9 mouse cellular contexts compared by ENCODE assay signal in the genomic region with DNA sequence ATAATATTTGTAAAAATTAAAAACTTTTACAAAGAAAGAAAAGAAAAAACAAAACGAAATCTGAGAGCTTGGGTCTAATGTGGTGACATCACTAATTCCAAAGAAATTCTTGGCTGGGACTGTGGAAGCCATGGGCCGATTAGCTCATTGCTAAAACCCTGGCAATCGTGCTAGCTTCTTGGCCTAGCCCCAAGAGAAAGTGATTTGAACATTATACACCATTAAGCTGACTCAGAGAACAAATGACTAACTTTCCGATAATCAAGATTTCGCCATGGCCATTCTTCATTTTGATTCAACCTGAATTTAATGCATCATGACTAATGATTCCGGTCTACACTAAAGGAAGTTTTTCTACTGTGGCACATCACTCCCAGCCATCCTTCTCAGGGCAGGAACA. TPM values are rescaled to one million over a fixed set of nuclear protein-coding genes. Genes with fewer than 3 reads are reported as not detected.
A peak's percentile ranks its signal among the peaks of the same experiment; 100 is the strongest.
DNase-seq lines count a peak whose midpoint lies in the region; ATAC-seq and TF ChIP-seq lines count a peak whose summit lies in the region.
"Had no signal": no experiment of that assay in that cellular context is flagged by ENCODE, and none has a peak within 500 bp of the region (broad histone marks: within the 10 kb centered on the region; RNA-seq: fewer than 3 reads in every experiment).

No protein-coding gene starts in this region.

- peak; percentile 42 for DNase-seq in forebrain, postnatal 0 days
- peak; percentile 99 for DNase-seq in NIH3T3 (ENCODE audit: low read depth)
- DNase-seq in fat pad, adult 2 months (ENCODE audit: extremely low read depth, low read depth, low spot score), result peak; percentile 25
- DNase-seq in kidney, postnatal 4 days, result peak; percentile 33 to 59
- no peak for DNase-seq in left cerebral cortex, adult 2 months (ENCODE audit: extremely low spot score in 1 of 2, low spot score in 2 of 2)
- DNase-seq in spleen, adult 18-20 months, result no peak

- no peaks in the 10 kb centered on the region for H3K27me3 ChIP-seq in forebrain, postnatal 0 days (ENCODE audit: insufficient read depth, low read length)
- H3K27me3 ChIP-seq in forebrain, embryonic 15.5 days, result no peaks in the 10 kb centered on the region
- no peaks in the 10 kb centered on the region for H3K27me3 ChIP-seq in midbrain, embryonic 13.5 days
- H3K27me3 ChIP-seq: limb, embryonic 13.5 days had no signal

- H3K9me3 ChIP-seq in forebrain, postnatal 0 days (ENCODE audit: low read length), result no peaks in the 10 kb centered on the region
- H3K9me3 ChIP-seq in forebrain, embryonic 15.5 days, result no peaks in the 10 kb centered on the region
- H3K9me3 ChIP-seq in midbrain, embryonic 13.5 days, result no peaks in the 10 kb centered on the region
- H3K9me3 ChIP-seq: limb, embryonic 13.5 days had no signal

- no peak for TF ChIP-seq CTCF in forebrain, postnatal 0 days (IDR thresholded peaks at IDR 0.05; ENCODE audit: low read depth)
- TF ChIP-seq CTCF in left cerebral cortex, adult 2 months (IDR thresholded peaks at IDR 0.05), result no peak

- no peak overlapping the region for H3K27ac ChIP-seq in forebrain, postnatal 0 days (ENCODE audit: low read depth, low read length)
- no peak overlapping the region for H3K27ac ChIP-seq in forebrain, embryonic 15.5 days (replicated peaks)
- H3K27ac ChIP-seq in left cerebral cortex, adult 2 months, result no peak overlapping the region
- H3K27ac ChIP-seq in midbrain, embryonic 13.5 days, result no peak overlapping the region
- H3K27ac ChIP-seq: limb, embryonic 13.5 days had no signal

- no peak for ATAC-seq in forebrain, postnatal 0 days
- ATAC-seq in forebrain, embryonic 15.5 days (replicated peaks), result no peak
- no peak for ATAC-seq in midbrain, embryonic 13.5 days

- no peaks in the 10 kb centered on the region for H3K36me3 ChIP-seq in forebrain, postnatal 0 days (ENCODE audit: insufficient read depth)
- no peaks in the 10 kb centered on the region for H3K36me3 ChIP-seq in forebrain, embryonic 15.5 days
- H3K36me3 ChIP-seq in midbrain, embryonic 13.5 days, result no peaks in the 10 kb centered on the region
- H3K36me3 ChIP-seq: limb, embryonic 13.5 days had no signal

- 45% methylated on average over 6 of the region's 6 CpGs for WGBS in forebrain, postnatal 0 days
- WGBS in forebrain, embryonic 15.5 days, result 50% methylated on average over 6 of the region's 6 CpGs
- WGBS in midbrain, embryonic 13.5 days, result 88% methylated on average over 6 of the region's 6 CpGs

- H3K4me2 ChIP-seq in forebrain, postnatal 0 days (ENCODE audit: low read depth), result no peak overlapping the region
- no peak overlapping the region for H3K4me2 ChIP-seq in forebrain, embryonic 15.5 days (replicated peaks)
- no peak overlapping the region for H3K4me2 ChIP-seq in midbrain, embryonic 13.5 days (replicated peaks)
- H3K4me2 ChIP-seq: limb, embryonic 13.5 days had no signal

- H3K4me1 ChIP-seq in forebrain, postnatal 0 days (ENCODE audit: insufficient read depth), result no peaks in the 10 kb centered on the region
- H3K4me1 ChIP-seq in forebrain, embryonic 15.5 days, result peaks cover 5% of the 10 kb centered on the region; the same call in 1 of the 2 replicates
- H3K4me1 ChIP-seq in midbrain, embryonic 13.5 days (replicated peaks), result no peaks in the 10 kb centered on the region
- H3K4me1 ChIP-seq: limb, embryonic 13.5 days had no signal

- no peak overlapping the region for H3K4me3 ChIP-seq in forebrain, postnatal 0 days (ENCODE audit: low read depth, low read length)
- H3K4me3 ChIP-seq in forebrain, embryonic 15.5 days, result no peak overlapping the region
- no peak overlapping the region for H3K4me3 ChIP-seq in left cerebral cortex, adult 2 months
- no peak overlapping the region for H3K4me3 ChIP-seq in midbrain, embryonic 13.5 days (replicated peaks)
- H3K4me3 ChIP-seq: limb, embryonic 13.5 days had no signal

- no peak overlapping the region for H3K9ac ChIP-seq in forebrain, postnatal 0 days
- H3K9ac ChIP-seq in forebrain, embryonic 15.5 days (replicated peaks), result no peak overlapping the region
- no peak overlapping the region for H3K9ac ChIP-seq in midbrain, embryonic 13.5 days (replicated peaks)
- H3K9ac ChIP-seq: limb, embryonic 13.5 days had no signal

- intact Hi-C loops in left cerebral cortex, adult 2 months (cut with DNase I), result no loop called here

RNA-seq across cellular contexts. Expression of a gene that starts 30.6 kb away (rescaled TPM):
- total RNA-seq in forebrain, postnatal 0 days (2014; rRNA removed), result 32.9 and 40.4 TPM in 2 replicates
- polyA plus RNA-seq in forebrain, postnatal 0 days (2015; fragmentation: Nextera tagmentation; extraction: Ambion mirVana), result 74.7 and 78.6 TPM in 2 replicates
- 56.3 and 59.4 TPM in 2 replicates for polyA plus RNA-seq in forebrain, embryonic 15.5 days (2015; fragmentation: Nextera tagmentation; extraction: Ambion mirVana)
- total RNA-seq in left cerebral cortex, adult 2 months (2021), result 10 to 100 TPM; 60.8 to 62.2 TPM
- polyA plus RNA-seq in midbrain, embryonic 13.5 days (2015; fragmentation: Nextera tagmentation; extraction: Ambion mirVana), result 55.2 and 55.3 TPM in 2 replicates

Comparison
In these comparisons a context has a peak if more than half of its experiments do, and no peak if none do; other contexts are left out.
1. DNase-seq: peak in forebrain, postnatal 0 days (single experiment), NIH3T3 (single experiment), fat pad, adult 2 months (single experiment) and kidney, postnatal 4 days (2 of 2); none in left cerebral cortex, adult 2 months (0 of 2) and spleen, adult 18-20 months (0 of 2).